Mouse (Mus musculus): ENCODE measurements around the gene Ctrc.

Ctrc gene

GRCm38 (mm10) chr4:141845999-141846398 is at the start of gene Ctrc:
TSS of gene Ctrc (minus strand) at chr4:141846359.
- no peak for DNase-seq (ENCODE audit: low read depth, low spot score)

GRCm38 (mm10) chr4:141895772-141896171 is 49.6 kb upstream of the Ctrc start:
- no peak for DNase-seq (ENCODE audit: low read depth, low spot score)

- no peak for DNase-seq (ENCODE audit: low read depth, low spot score)
Observed at GRCm38 (mm10) chr4:141893157-141893784, 47.1 kb upstream of the Ctrc start.

- no peak for DNase-seq (ENCODE audit: low read depth, low spot score)
Observed at GRCm38 (mm10) chr4:141886385-141886968, 40.3 kb upstream of the Ctrc start.

GRCm38 (mm10) chr4:141885451-141885850 is 39.3 kb upstream of the Ctrc start:
- DNase-seq (ENCODE audit: low read depth, low spot score) = no peak

GRCm38 (mm10) chr4:141882858-141883257 is 36.7 kb upstream of the Ctrc start:
- no peak for DNase-seq (ENCODE audit: low read depth, low spot score)

GRCm38 (mm10) chr4:141881950-141882349 is 35.8 kb upstream of the Ctrc start:
- no peak for DNase-seq (ENCODE audit: low read depth, low spot score)

- DNase-seq (ENCODE audit: low read depth, low spot score) = no peak
Observed at GRCm38 (mm10) chr4:141881289-141881914, 35.2 kb upstream of the Ctrc start.

- no peak for DNase-seq (ENCODE audit: low read depth, low spot score)
Observed at GRCm38 (mm10) chr4:141879875-141880274, 33.7 kb upstream of the Ctrc start.

GRCm38 (mm10) chr4:141879074-141879473 is 32.9 kb upstream of the Ctrc start:
- no peak for DNase-seq (ENCODE audit: low read depth, low spot score)

- no peak for DNase-seq (ENCODE audit: low read depth, low spot score)
Observed at GRCm38 (mm10) chr4:141878621-141879020, 32.5 kb upstream of the Ctrc start.

- DNase-seq (ENCODE audit: low read depth, low spot score) = no peak
Observed at GRCm38 (mm10) chr4:141875481-141876108, 29.4 kb upstream of the Ctrc start.

- peak; percentile 84 for DNase-seq (ENCODE audit: low read depth, low spot score)
Observed at GRCm38 (mm10) chr4:141874601-141875460, 28.7 kb upstream of the Ctrc start, which contains the start of gene Efhd2. TSS of gene Efhd2 (minus strand) at chr4:141874920.

- no peak for DNase-seq (ENCODE audit: low read depth, low spot score)
Observed at GRCm38 (mm10) chr4:141874111-141874600, 28.0 kb upstream of the Ctrc start.

- DNase-seq (ENCODE audit: low read depth, low spot score) = no peak
Observed at GRCm38 (mm10) chr4:141872977-141873376, 26.8 kb upstream of the Ctrc start.

- DNase-seq (ENCODE audit: low read depth, low spot score) = no peak
Observed at GRCm38 (mm10) chr4:141871909-141872308, 25.8 kb upstream of the Ctrc start.

- no peak for DNase-seq (ENCODE audit: low read depth, low spot score)
Observed at GRCm38 (mm10) chr4:141871333-141871725, 25.2 kb upstream of the Ctrc start.

- no peak for DNase-seq (ENCODE audit: low read depth, low spot score)
Observed at GRCm38 (mm10) chr4:141870666-141871332, 24.6 kb upstream of the Ctrc start.

- DNase-seq (ENCODE audit: low read depth, low spot score) = no peak
Observed at GRCm38 (mm10) chr4:141869436-141870215, 23.5 kb upstream of the Ctrc start.

- DNase-seq (ENCODE audit: low read depth, low spot score) = no peak
Observed at GRCm38 (mm10) chr4:141868051-141868450, 21.9 kb upstream of the Ctrc start.

Data from CD4-positive helper T cell, adult 2 months (primary cell).